Mouse (Mus musculus): Measurements from ENCODE around the gene Aicda. TPM values are rescaled to one million over a fixed set of nuclear protein-coding genes. Genes with fewer than 3 reads are reported as not detected.
"Not testable (repeated sequence)": the region's sequence is repeated elsewhere in the genome, so short reads cannot be mapped to it uniquely, and the experiment has no call there.

The Aicda gene
- total RNA-seq, 2 experiments from 2014 or later: not detected

DNA sequence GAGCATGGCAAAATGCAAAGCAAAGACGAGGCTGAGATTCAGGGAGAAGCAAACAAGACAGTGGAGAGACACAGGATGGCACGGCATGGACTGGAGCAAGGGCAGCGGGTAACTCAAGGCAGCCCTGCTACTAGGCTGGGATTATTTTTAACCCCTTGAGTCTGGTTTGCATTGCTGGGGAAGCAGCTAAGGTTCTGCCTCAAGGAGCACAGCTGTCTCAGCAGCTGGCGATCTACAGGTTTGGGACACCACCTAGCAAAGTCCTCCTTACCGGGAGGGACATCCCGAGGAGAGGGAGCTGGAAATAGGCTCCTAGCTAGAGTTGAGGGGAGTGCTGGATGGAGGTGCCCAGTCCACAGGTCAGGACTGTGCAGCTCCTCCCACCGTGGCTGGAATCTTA is 1.7 kb downstream of the Aicda start:
- DNase-seq: no peak

- DNase-seq: peak; percentile 69
These were observed 3.5 kb downstream of the Aicda start for GRCm38 (mm10) chr6:122556959-122557561.

GRCm38 (mm10) chr6:122560427-122560826 is 6.8 kb downstream of the Aicda start:
- DNase-seq: peak; percentile 81

DNA sequence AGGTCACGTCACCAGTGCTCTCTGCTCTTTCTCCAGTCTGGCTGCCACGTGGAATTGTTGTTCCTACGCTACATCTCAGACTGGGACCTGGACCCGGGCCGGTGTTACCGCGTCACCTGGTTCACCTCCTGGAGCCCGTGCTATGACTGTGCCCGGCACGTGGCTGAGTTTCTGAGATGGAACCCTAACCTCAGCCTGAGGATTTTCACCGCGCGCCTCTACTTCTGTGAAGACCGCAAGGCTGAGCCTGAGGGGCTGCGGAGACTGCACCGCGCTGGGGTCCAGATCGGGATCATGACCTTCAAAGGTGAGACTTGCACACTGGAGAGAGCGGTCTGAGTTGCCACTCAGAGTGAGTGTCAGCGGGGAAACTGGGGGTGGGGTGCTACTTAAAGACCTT is 7.4 kb downstream of the Aicda start:
- DNase-seq: no peak

DNA sequence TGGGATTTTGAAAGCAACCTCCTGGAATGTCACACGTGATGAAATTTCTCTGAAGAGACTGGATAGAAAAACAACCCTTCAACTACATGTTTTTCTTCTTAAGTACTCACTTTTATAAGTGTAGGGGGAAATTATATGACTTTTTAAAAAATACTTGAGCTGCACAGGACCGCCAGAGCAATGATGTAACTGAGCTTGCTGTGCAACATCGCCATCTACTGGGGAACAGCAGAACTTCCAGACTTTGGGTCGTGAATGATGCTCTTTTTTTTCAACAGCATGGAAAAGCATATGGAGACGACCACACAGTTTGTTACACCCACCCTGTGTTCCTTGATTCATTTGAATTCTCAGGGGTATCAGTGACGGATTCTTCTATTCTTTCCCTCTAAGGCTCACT is 8.9 kb downstream of the Aicda start:
- peak; percentile 76 for DNase-seq

- no peak for DNase-seq
These were observed 11.6 kb downstream of the Aicda start for GRCm38 (mm10) chr6:122565070-122565784.

GRCm38 (mm10) chr6:122569113-122569512 is 15.5 kb downstream of the Aicda start:
- no peak for DNase-seq

DNA sequence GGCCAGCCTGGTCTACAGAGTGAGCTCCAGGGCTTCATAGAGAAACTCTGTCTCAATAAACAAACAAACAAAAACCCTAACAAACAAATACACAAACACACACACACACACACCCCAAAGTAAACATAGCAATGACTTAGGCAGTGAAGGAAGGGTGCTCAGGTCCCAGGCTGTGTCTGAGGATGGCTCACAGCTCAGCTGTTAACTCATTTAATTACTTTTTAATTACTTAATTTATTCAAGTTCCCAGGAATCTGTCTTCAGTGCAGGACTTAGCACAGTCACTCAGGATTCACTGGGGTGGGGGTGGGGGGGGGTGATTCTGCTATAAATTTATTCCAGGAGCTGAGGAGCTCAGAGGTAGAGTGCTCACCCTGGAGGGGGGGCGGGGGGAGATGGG is 16.2 kb downstream of the Aicda start:
- DNase-seq: no peak

GRCm38 (mm10) chr6:122570695-122571616 is 17.4 kb downstream of the Aicda start:
- DNase-seq: no peak

DNA sequence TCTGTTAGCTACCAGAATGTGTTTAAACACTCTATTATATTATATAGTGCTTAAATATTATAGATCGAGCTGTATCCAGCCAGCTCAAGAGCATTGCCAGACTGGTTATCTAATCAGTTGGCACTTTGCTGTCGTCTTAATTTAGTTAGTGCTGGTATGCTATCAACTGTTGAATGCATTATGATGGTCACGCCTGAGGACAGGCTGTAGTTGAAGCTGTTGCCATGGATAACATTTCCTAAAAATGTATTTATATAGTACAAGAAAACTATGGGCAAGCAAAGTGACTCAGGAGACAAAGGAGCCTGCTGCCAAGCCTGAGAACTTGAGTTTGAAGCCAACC is 18.0 kb downstream of the Aicda start:
- DNase-seq: no peak

DNA sequence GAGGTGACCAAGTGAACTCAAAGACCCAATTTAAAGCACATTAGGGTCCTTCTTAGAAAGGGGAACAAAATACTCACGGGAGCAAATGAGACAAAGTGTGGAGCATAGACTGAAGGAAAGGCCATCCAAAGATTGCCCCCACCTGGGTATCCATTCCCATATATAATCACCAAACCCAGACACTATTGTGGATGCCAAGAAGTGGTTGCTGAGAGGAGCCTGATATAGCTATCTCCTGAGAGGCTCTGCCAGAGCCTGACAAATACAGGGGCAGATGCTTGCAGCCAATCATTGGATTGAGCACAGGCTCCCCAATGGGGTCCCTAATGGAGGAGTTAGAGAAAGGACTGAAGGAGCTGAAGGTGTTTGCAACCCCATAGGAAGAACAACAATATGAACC is 21.4 kb downstream of the Aicda start:
- not testable (repeated sequence) for DNase-seq

DNA sequence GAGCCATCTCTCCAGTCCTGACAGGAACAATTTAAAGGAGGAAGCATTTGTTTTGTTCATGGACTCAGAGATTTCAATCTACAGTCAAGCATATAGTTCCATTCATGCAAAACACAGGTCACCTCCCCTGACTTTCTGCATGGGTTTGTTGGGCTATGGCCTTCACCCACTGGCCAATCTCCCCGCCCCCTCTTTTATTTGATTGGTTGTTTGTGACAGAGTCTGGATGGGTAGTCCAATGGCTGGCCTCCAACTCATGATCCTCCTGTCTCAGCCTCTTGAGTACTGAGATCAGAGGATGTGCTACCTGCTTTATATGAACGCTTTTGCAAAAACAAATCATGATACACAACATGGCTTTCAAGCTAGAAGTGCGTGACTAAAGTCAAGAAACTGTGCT is 23.4 kb downstream of the Aicda start:
- no peak for DNase-seq

DNA sequence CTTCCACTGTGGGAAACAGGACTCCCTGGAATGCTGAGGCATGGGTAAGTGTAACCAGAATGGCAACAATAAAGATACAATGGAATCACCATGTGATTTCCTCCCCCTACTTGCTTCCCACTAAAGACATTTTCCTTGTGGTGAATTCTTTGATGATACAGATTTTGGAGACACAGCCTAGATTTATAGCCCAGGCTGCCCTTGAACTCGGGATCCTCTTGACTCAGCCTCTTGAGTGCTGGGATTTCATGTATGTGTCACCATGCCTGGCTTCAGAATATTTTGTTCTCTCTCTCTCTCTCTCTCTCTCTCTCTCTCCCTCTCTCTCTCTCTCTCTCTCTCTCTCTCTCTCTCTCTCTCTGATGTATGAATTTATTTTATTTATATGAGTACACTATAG is 25.5 kb downstream of the Aicda start:
- DNase-seq: no peak

GRCm38 (mm10) chr6:122591027-122591758 is 37.6 kb downstream of the Aicda start:
- DNase-seq: no peak

DNA sequence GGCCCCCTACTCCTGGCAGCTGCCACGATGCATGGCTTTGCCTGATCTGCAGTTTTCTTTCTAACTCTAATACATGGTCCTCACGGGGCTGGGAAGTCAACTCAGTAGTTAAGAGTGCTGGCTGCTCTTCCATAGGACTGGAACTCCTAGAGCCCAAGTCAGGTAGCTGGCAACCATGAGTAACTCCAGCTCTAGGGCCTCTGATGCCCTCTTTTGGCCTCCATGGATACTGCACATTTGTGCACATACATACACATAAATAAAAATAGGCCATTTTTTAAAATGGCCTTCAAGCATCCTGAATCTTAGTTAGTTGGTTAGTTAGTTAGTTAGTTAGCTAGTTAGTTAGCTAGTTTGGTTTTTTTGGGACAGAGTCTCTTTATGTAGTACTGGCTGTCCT is 39.3 kb downstream of the Aicda start:
- no peak for DNase-seq

DNA sequence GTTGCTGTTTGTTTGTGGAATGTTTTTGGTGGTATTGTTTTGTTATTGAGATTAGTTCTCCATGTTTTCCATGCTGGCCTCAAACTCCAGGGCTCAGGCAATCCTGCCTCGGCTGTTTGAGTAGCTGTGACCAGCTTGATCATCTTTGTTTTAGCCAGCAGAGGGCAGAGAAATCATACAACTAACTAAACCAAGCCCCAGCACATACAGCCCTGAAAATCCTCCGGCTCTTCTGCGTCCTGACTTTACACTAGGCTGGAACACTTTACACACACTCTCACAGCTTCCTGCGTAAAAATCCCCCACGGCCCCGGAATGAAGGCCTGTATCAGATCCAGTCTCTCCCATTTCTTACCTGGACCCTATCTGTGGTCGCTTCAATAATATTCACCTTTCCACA is 42.0 kb downstream of the Aicda start:
- peak; percentile 47 for DNase-seq

- DNase-seq: no peak
These were observed 43.0 kb downstream of the Aicda start for GRCm38 (mm10) chr6:122596608-122597007.

DNA sequence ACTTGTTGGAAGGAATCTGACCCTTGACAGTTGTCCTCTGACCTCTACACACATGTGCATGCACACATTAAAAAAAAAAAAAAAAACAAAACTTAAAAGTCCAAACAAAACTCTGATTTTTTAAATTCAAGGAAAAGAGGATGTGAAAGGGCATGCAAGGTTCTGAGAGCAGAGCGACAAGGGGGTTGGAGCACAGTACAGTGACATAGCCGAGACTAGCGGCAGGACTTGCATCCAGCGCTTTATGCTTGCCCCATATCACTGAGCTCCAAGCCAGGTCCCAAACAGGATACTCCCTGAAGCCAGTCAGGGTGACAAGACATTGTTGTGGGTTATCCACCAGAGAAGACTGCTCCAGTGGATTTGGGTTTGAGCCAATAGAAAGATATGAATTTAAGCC is 44.4 kb downstream of the Aicda start:
- no peak for DNase-seq

- DNase-seq: no peak
These were observed 44.8 kb downstream of the Aicda start for GRCm38 (mm10) chr6:122598436-122598835.

GRCm38 (mm10) chr6:122599054-122599737 is 45.6 kb downstream of the Aicda start:
- no peak for DNase-seq

GRCm38 (mm10) chr6:122600066-122600646 is 46.6 kb downstream of the Aicda start:
- DNase-seq: no peak

GRCm38 (mm10) chr6:122601031-122601430 is 47.4 kb downstream of the Aicda start:
- no peak for DNase-seq
